Mouse (Mus musculus) olfactory bulb, adult 2 months (tissue): ENCODE results near the gene 4933411K16Rik.

Source experiments
- CTCF ChIP-seq: fragments of 200-500 bp; IDR thresholded peaks from 2 replicates; pipeline ENCODE4 v1.5.1; 2012; ENCODE audit warnings: low read depth, mild to moderate bottlenecking, low read length, moderate library complexity; ENCODE audit not compliant: insufficient read depth
- POLR2A ChIP-seq: fragments of 200-500 bp; IDR thresholded peaks from 2 replicates; pipeline ENCODE4 v1.6.1; 2012; ENCODE audit warnings: mild to moderate bottlenecking, low read depth, low read length, moderate library complexity; ENCODE audit not compliant: insufficient read depth

DNA sequence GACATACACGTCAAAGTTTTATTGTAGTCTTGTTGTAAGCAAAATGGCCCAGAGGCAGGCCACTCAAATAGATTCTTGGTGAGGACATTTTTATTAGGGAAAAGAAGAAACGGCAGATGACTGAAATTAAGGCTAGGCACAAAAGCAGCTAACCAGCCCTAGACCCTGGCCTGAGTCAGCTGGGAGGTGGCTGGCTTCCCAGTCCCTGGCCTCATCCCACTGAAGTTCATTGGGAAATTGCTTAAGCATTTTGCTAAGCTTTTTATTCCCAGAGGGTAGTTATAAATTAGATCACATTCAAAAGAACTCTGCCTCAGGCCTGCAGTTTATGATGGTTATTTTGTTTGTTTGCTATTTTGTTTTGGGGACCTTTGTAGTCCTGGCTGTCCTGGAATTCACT lies 3.8 kb downstream of the 4933411K16Rik start:
- no peak for TF ChIP-seq CTCF
- TF ChIP-seq POLR2A, result no peak
